Mouse (Mus musculus) brain, adult 2 months (tissue): ENCODE measurements around the gene Pef1.

Experiments
- DNase-seq: peaks from one replicate; pipeline ENCODE4 v3.0.0; 2011; ENCODE audit warnings: low read depth, low spot score

Gene Pef1

GRCm38 (mm10) chr4:130087293-130087692, 15.1 kb upstream of the Pef1 start:
- peak; percentile 92 for DNase-seq

GRCm38 (mm10) chr4:130095137-130095536, 7.2 kb upstream of the Pef1 start:
- DNase-seq = no peak

- no peak for DNase-seq
Measured at GRCm38 (mm10) chr4:130101183-130101582, 1.2 kb upstream of the Pef1 start.

- no peak for DNase-seq
Measured at GRCm38 (mm10) chr4:130103632-130104031, 1.3 kb downstream of the Pef1 start.

GRCm38 (mm10) chr4:130104584-130104983, 2.2 kb downstream of the Pef1 start:
- no peak for DNase-seq

- no peak for DNase-seq
Measured at GRCm38 (mm10) chr4:130107065-130107443, 4.7 kb downstream of the Pef1 start.

- peak; percentile 100 for DNase-seq
Measured at GRCm38 (mm10) chr4:130107444-130108131, 5.2 kb downstream of the Pef1 start.

- no peak for DNase-seq
Measured at GRCm38 (mm10) chr4:130108929-130109328, 6.6 kb downstream of the Pef1 start.

- peak; percentile 21 for DNase-seq
Measured at GRCm38 (mm10) chr4:130109666-130110065, 7.3 kb downstream of the Pef1 start.

GRCm38 (mm10) chr4:130110091-130110490, 7.7 kb downstream of the Pef1 start:
- DNase-seq = peak; percentile 79

GRCm38 (mm10) chr4:130112299-130112698, 9.9 kb downstream of the Pef1 start:
- DNase-seq = peak; percentile 71

- DNase-seq = no peak
Measured at GRCm38 (mm10) chr4:130112732-130113131, 10.4 kb downstream of the Pef1 start.

- DNase-seq = no peak
Measured at GRCm38 (mm10) chr4:130120752-130121151, 18.4 kb downstream of the Pef1 start.

- DNase-seq = no peak
Measured at GRCm38 (mm10) chr4:130121560-130121959, 19.2 kb downstream of the Pef1 start.

GRCm38 (mm10) chr4:130123020-130123419, 20.7 kb downstream of the Pef1 start:
- DNase-seq = no peak

GRCm38 (mm10) chr4:130124110-130124509, 21.8 kb downstream of the Pef1 start:
- no peak for DNase-seq

GRCm38 (mm10) chr4:130125164-130125563, 22.8 kb downstream of the Pef1 start:
- no peak for DNase-seq

- no peak for DNase-seq
Measured at GRCm38 (mm10) chr4:130125935-130126334, 23.6 kb downstream of the Pef1 start.

GRCm38 (mm10) chr4:130128907-130129306, 26.5 kb downstream of the Pef1 start:
- DNase-seq = no peak

GRCm38 (mm10) chr4:130130082-130130481, 27.7 kb downstream of the Pef1 start:
- no peak for DNase-seq

GRCm38 (mm10) chr4:130130641-130131350, 28.4 kb downstream of the Pef1 start:
- DNase-seq = no peak

GRCm38 (mm10) chr4:130131448-130132105, 29.2 kb downstream of the Pef1 start:
- DNase-seq = no peak

GRCm38 (mm10) chr4:130133399-130133798, 31.0 kb downstream of the Pef1 start:
- DNase-seq = no peak
